Mouse (Mus musculus): ENCODE measurements around the gene Gm5108.

- TF ChIP-seq POLR2A (IDR thresholded peaks at IDR 0.05; ENCODE audit: extremely low read depth, insufficient read depth, low read length) = no peak
- peak; percentile 12; the same call in 1 of the 2 replicates for TF ChIP-seq CTCF (IDR thresholded peaks at IDR 0.05; ENCODE audit: extremely low read depth, insufficient read depth, low read length)
Measured at GRCm38 (mm10) chr5:68002611-68003010, 61.1 kb downstream of the Gm5108 start.
